Mouse (Mus musculus): Measurements from ENCODE around the gene Calr. TPM values are rescaled to one million over a fixed set of nuclear protein-coding genes. Genes with fewer than 3 reads are reported as not detected.

The Calr gene
- polyA plus RNA-seq, 1 experiment from 2014 or later = 854 TPM

- Histone ChIP-seq H3K27ac (replicated peaks; ENCODE audit: low read depth, low read length) (no peak overlapping the region), H3K4me2 (ENCODE audit: low read depth, severe bottlenecking) (no peak overlapping the region), H3K9ac (ENCODE audit: low read length) (no peak overlapping the region; the same call in 1 of the 2 replicates), H3K36me3 (ENCODE audit: control insufficient read depth, insufficient read depth, low read length) (no peaks in the 10 kb centered on the region), H3K27me3 (ENCODE audit: control insufficient read depth, insufficient read depth, low read length) (peaks cover 84% of the 10 kb centered on the region), H3K4me1 (ENCODE audit: control insufficient read depth, insufficient read depth, low read length) (peaks cover 14% of the 10 kb centered on the region), H3K9me3 (ENCODE audit: control insufficient read depth, low read length) (no peaks in the 10 kb centered on the region), H3K4me3 (ENCODE audit: low read depth, low read length) (no peak overlapping the region)
- DNase-seq (ENCODE audit: low spot score) (no peak), ATAC-seq (ENCODE audit: insufficient number of reproducible peaks, low FRiP score, low TSS enrichment, low read depth) (no peak)
- WGBS = 61% methylated on average over 12 of the region's 13 CpGs
Measured at GRCm38 (mm10) chr8:84793791-84794485, 52.8 kb downstream of the Calr start.

- 88% methylated on average over 9 of the region's 9 CpGs for WGBS
- H3K36me3 ChIP-seq (ENCODE audit: control insufficient read depth, insufficient read depth, low read length) = no peaks in the 10 kb centered on the region
- no peaks in the 10 kb centered on the region for H3K9me3 ChIP-seq (ENCODE audit: control insufficient read depth, low read length)
- ATAC-seq (ENCODE audit: insufficient number of reproducible peaks, low FRiP score, low TSS enrichment, low read depth) = no peak
- H3K4me3 ChIP-seq (ENCODE audit: low read depth, low read length) = no peak overlapping the region
- H3K9ac ChIP-seq (ENCODE audit: low read length) = no peak overlapping the region
- no peak overlapping the region for H3K27ac ChIP-seq (replicated peaks; ENCODE audit: low read depth, low read length)
- H3K27me3 ChIP-seq (ENCODE audit: control insufficient read depth, insufficient read depth, low read length) = peaks cover 84% of the 10 kb centered on the region
- DNase-seq (ENCODE audit: low spot score) = no peak
- peaks cover 12% of the 10 kb centered on the region for H3K4me1 ChIP-seq (ENCODE audit: control insufficient read depth, insufficient read depth, low read length)
- no peak overlapping the region for H3K4me2 ChIP-seq (ENCODE audit: low read depth, severe bottlenecking)
Measured at GRCm38 (mm10) chr8:84793134-84793533, 53.6 kb downstream of the Calr start.

GRCm38 (mm10) chr8:84792429-84792947, 54.2 kb downstream of the Calr start:
- H3K4me1 ChIP-seq (ENCODE audit: control insufficient read depth, insufficient read depth, low read length) = peaks cover 12% of the 10 kb centered on the region
- peaks cover 84% of the 10 kb centered on the region for H3K27me3 ChIP-seq (ENCODE audit: control insufficient read depth, insufficient read depth, low read length)

More at GRCm38 (mm10) chr8:84792429-84792947, 54.2 kb downstream of the Calr start:
- WGBS = 74% methylated on average over 12 of the region's 12 CpGs
- no peak for DNase-seq (ENCODE audit: low spot score)
- Histone ChIP-seq H3K9me3 (ENCODE audit: control insufficient read depth, low read length) (no peaks in the 10 kb centered on the region), H3K9ac (ENCODE audit: low read length) (no peak overlapping the region), H3K4me2 (ENCODE audit: low read depth, severe bottlenecking) (no peak overlapping the region), H3K36me3 (ENCODE audit: control insufficient read depth, insufficient read depth, low read length) (no peaks in the 10 kb centered on the region), H3K4me3 (ENCODE audit: low read depth, low read length) (no peak overlapping the region), H3K27ac (replicated peaks; ENCODE audit: low read depth, low read length) (no peak overlapping the region)
- no peak for ATAC-seq (ENCODE audit: insufficient number of reproducible peaks, low FRiP score, low TSS enrichment, low read depth)

Small RNA genes within 50 kb of the gene (microRNA-seq; reads per million reads assigned to microRNA genes)
- 7.3 reads per million, percentile 17 among the genes with 10 or more reads in this experiment for gene Mir7069

Other genes with a start within 250 kb of the Calr start
- 149 and 156 TPM in 2 replicates for gene Ier2, start 184.1 kb downstream of the Calr start, polyA plus RNA-seq (2014; fragmentation: Nextera tagmentation; extraction: Ambion mirVana)
- 65.7 and 65.9 TPM in 2 replicates for gene Trmt1, start 160.6 kb downstream of the Calr start, polyA plus RNA-seq (2014; fragmentation: Nextera tagmentation; extraction: Ambion mirVana)
- gene Nacc1, start 159.1 kb downstream of the Calr start, polyA plus RNA-seq (2014; fragmentation: Nextera tagmentation; extraction: Ambion mirVana) = 26.4 and 26.7 TPM in 2 replicates
- 3.9 and 4.8 TPM in 2 replicates for gene Lyl1, start 145.5 kb downstream of the Calr start, polyA plus RNA-seq (2014; fragmentation: Nextera tagmentation; extraction: Ambion mirVana)
- 7.7 and 8.6 TPM in 2 replicates for gene G430095P16Rik, start 123.9 kb downstream of the Calr start, polyA plus RNA-seq (2014; fragmentation: Nextera tagmentation; extraction: Ambion mirVana)
- 4.6 TPM in 2 replicates for gene Nfix, start 46.6 kb downstream of the Calr start, polyA plus RNA-seq (2014; fragmentation: Nextera tagmentation; extraction: Ambion mirVana)
- gene Dand5, start 24.1 kb downstream of the Calr start, polyA plus RNA-seq (2014; fragmentation: Nextera tagmentation; extraction: Ambion mirVana) = 3.6 and 3.9 TPM in 2 replicates
- 45.0 and 46.7 TPM in 2 replicates for gene Gadd45gip1, start 15.4 kb downstream of the Calr start, polyA plus RNA-seq (2014; fragmentation: Nextera tagmentation; extraction: Ambion mirVana)
- gene Rad23a, start 6.3 kb downstream of the Calr start, polyA plus RNA-seq (2014; fragmentation: Nextera tagmentation; extraction: Ambion mirVana) = 93.1 and 93.4 TPM in 2 replicates
- 99.9 and 105 TPM in 2 replicates for gene Farsa, start 10.1 kb upstream of the Calr start, polyA plus RNA-seq (2014; fragmentation: Nextera tagmentation; extraction: Ambion mirVana)
- 86.5 and 89.0 TPM in 2 replicates for gene Syce2, start 25.2 kb upstream of the Calr start, polyA plus RNA-seq (2014; fragmentation: Nextera tagmentation; extraction: Ambion mirVana)
- gene Gcdh, start 47.0 kb upstream of the Calr start, polyA plus RNA-seq (2014; fragmentation: Nextera tagmentation; extraction: Ambion mirVana) = 42.1 and 43.3 TPM in 2 replicates
- 9.1 and 11.0 TPM in 2 replicates for gene Klf1, start 55.0 kb upstream of the Calr start, polyA plus RNA-seq (2014; fragmentation: Nextera tagmentation; extraction: Ambion mirVana)
- 8.2 and 8.6 TPM in 2 replicates for gene Dnase2a, start 61.6 kb upstream of the Calr start, polyA plus RNA-seq (2014; fragmentation: Nextera tagmentation; extraction: Ambion mirVana)
- gene Mast1, start 90.4 kb upstream of the Calr start, polyA plus RNA-seq (2014; fragmentation: Nextera tagmentation; extraction: Ambion mirVana) = 0.17 and 0.71 TPM in 2 replicates
- 0.16 TPM in 1 of 2 replicates, not detected in the other for gene Rtbdn, start 100.1 kb upstream of the Calr start, polyA plus RNA-seq (2014; fragmentation: Nextera tagmentation; extraction: Ambion mirVana)
- gene Gm49661, start 122.5 kb upstream of the Calr start, polyA plus RNA-seq (2014; fragmentation: Nextera tagmentation; extraction: Ambion mirVana) = not detected in 2 replicates
- 1,235 and 1,326 TPM in 2 replicates for gene Prdx2, start 122.7 kb upstream of the Calr start, polyA plus RNA-seq (2014; fragmentation: Nextera tagmentation; extraction: Ambion mirVana)
- 127 and 133 TPM in 2 replicates for gene Rnaseh2a, start 122.8 kb upstream of the Calr start, polyA plus RNA-seq (2014; fragmentation: Nextera tagmentation; extraction: Ambion mirVana)
- gene Junb, start 131.8 kb upstream of the Calr start, polyA plus RNA-seq (2014; fragmentation: Nextera tagmentation; extraction: Ambion mirVana) = 7.2 and 7.7 TPM in 2 replicates
- gene Hook2, start 143.7 kb upstream of the Calr start, polyA plus RNA-seq (2014; fragmentation: Nextera tagmentation; extraction: Ambion mirVana) = 14.5 and 15.2 TPM in 2 replicates
- gene Best2, start 167.6 kb upstream of the Calr start, polyA plus RNA-seq (2014; fragmentation: Nextera tagmentation; extraction: Ambion mirVana) = not detected in 2 replicates
- 119 and 131 TPM in 2 replicates for gene Asna1, start 178.3 kb upstream of the Calr start, polyA plus RNA-seq (2014; fragmentation: Nextera tagmentation; extraction: Ambion mirVana)
- gene Trir, start 179.9 kb upstream of the Calr start, polyA plus RNA-seq (2014; fragmentation: Nextera tagmentation; extraction: Ambion mirVana) = 194 and 197 TPM in 2 replicates
- 12.7 and 16.3 TPM in 2 replicates for gene Tnpo2, start 190.0 kb upstream of the Calr start, polyA plus RNA-seq (2014; fragmentation: Nextera tagmentation; extraction: Ambion mirVana)
- gene Fbxw9, start 213.1 kb upstream of the Calr start, polyA plus RNA-seq (2014; fragmentation: Nextera tagmentation; extraction: Ambion mirVana) = 21.0 and 21.2 TPM in 2 replicates
- 0.75 TPM in 1 of 2 replicates, not detected in the other for gene Gm5741, start 221.0 kb upstream of the Calr start, polyA plus RNA-seq (2014; fragmentation: Nextera tagmentation; extraction: Ambion mirVana)
- 69.4 and 73.8 TPM in 2 replicates for gene Dhps, start 224.8 kb upstream of the Calr start, polyA plus RNA-seq (2014; fragmentation: Nextera tagmentation; extraction: Ambion mirVana)
- 112 and 115 TPM in 2 replicates for gene Wdr83os, start 233.8 kb upstream of the Calr start, polyA plus RNA-seq (2014; fragmentation: Nextera tagmentation; extraction: Ambion mirVana)
- gene Wdr83, start 234.4 kb upstream of the Calr start, polyA plus RNA-seq (2014; fragmentation: Nextera tagmentation; extraction: Ambion mirVana) = 54.9 and 57.7 TPM in 2 replicates
- 22.1 and 23.4 TPM in 2 replicates for gene Man2b1, start 236.3 kb upstream of the Calr start, polyA plus RNA-seq (2014; fragmentation: Nextera tagmentation; extraction: Ambion mirVana)

All from limb, embryonic 11.5 days (tissue).